Mouse (Mus musculus) kidney, postnatal 0 days (tissue): ENCODE measurements around the gene Prkaca. TPM values are rescaled to one million over a fixed set of nuclear protein-coding genes. Genes with fewer than 3 reads are reported as not detected.

Source experiments
- ATAC-seq: fragments of 200-750 bp; cut with Nextera tagmentation; replicated peaks from 2 replicates; pipeline ENCODE4 v1.8.0; 2017; ENCODE audit warnings: low read depth, moderate number of reproducible peaks, moderate TSS enrichment, moderate library complexity; ENCODE audit not compliant: low FRiP score
- DNase-seq: peaks from one replicate; pipeline ENCODE4 v3.0.0-alpha.2; 2016; ENCODE audit warnings: low spot score
- H3K27ac ChIP-seq: fragments of 300-500 bp; sonication (generic); 2 replicates; pipeline ENCODE4 v1.5.1; 2014; ENCODE audit warnings: mild to moderate bottlenecking
- H3K27me3 ChIP-seq: fragments of 300-500 bp; sonication (generic); 2 replicates; pipeline ENCODE4 v1.6.1; 2014; ENCODE audit warnings: low read length, mixed read lengths; ENCODE audit not compliant: insufficient read depth
- H3K36me3 ChIP-seq: fragments of 300-500 bp; sonication (generic); 2 replicates; pipeline ENCODE4 v1.6.1; 2014; ENCODE audit warnings: low read length, mixed read lengths; ENCODE audit not compliant: insufficient read depth
- H3K4me1 ChIP-seq: fragments of 300-500 bp; sonication (generic); replicated peaks from 2 replicates; pipeline ENCODE4 v1.6.1; 2014; ENCODE audit warnings: antibody characterized with exemption, low read length, mixed read lengths; ENCODE audit not compliant: insufficient read depth
- H3K4me2 ChIP-seq: fragments of 300-500 bp; sonication (generic); 2 replicates; pipeline ENCODE4 v1.6.1; 2014; ENCODE audit warnings: mild to moderate bottlenecking, low read length, moderate library complexity, mixed read lengths
- H3K4me3 ChIP-seq: fragments of 300-500 bp; sonication (generic); replicated peaks from 2 replicates; pipeline ENCODE4 v1.5.1; 2014; ENCODE audit warnings: low read depth, low read length
- H3K9ac ChIP-seq: fragments of 300-500 bp; sonication (generic); 2 replicates; pipeline ENCODE4 v1.6.1; 2014; ENCODE audit warnings: low read depth, low read length
- H3K9me3 ChIP-seq: fragments of 300-500 bp; sonication (generic); replicated peaks from 2 replicates; pipeline ENCODE4 v1.6.1; 2016; ENCODE audit warnings: low read length, inconsistent platforms, mixed read lengths
- CTCF ChIP-seq: IDR thresholded peaks from 2 replicates; pipeline ENCODE4 v1.5.1; 2016; ENCODE audit warnings: antibody characterized with exemption, low read depth, mild to moderate bottlenecking, moderate library complexity
- WGBS: fragments of 180-500 bp; shearing (Covaris S2); extraction: QIAGEN DNeasy Blood & Tissue Kit; methylation state at CpG from one replicate; pipeline ENCODE4 v1.1.7; 2014; 5-methylcytosine and 5-hydroxymethylcytosine counted together
- polyA plus RNA-seq: library from polyadenylated mRNA; unstranded; fragments of >200 nt; fragmentation: Nextera tagmentation; extraction: Ambion mirVana; gene quantifications from 2 replicates; pipeline ENCODE4 v1.2.1, GENCODE M21; 2015

Prkaca gene
- polyA plus RNA-seq, 1 experiment from 2014 or later, result 104 TPM

GRCm38 (mm10) chr8:83955106-83955957, 17.5 kb upstream of the Prkaca start, which contains the start of the genes Gm10644 and Asf1b:
Gm10644 (minus strand) TSS chr8:83955205.
Asf1b (plus strand) TSS chr8:83955507.
- WGBS, result under 1% methylated on average over 72 of the region's 75 CpGs
- Histone ChIP-seq H3K27me3 (no peaks in the 10 kb centered on the region), H3K27ac (peak within 1 kb of the TSS; percentile 54; the same call in 1 of the 2 replicates), H3K9ac (peak within 1 kb of the TSS; percentile 57), H3K9me3 (no peaks in the 10 kb centered on the region), H3K4me1 (peaks cover 6% of the 10 kb centered on the region; the same call in 1 of the 2 replicates), H3K4me3 (peak within 1 kb of the TSS; percentile 58), H3K36me3 (no peaks in the 10 kb centered on the region), H3K4me2 (peak within 1 kb of the TSS; percentile 90)
- ATAC-seq, result peak; percentile 100
- peak; percentile 100 for DNase-seq
- peak; percentile 97 for TF ChIP-seq CTCF

GRCm38 (mm10) chr8:83955958-83956218, 16.9 kb upstream of the Prkaca start:
- Histone ChIP-seq H3K4me3 (peak overlapping the region; percentile 58), H3K27ac (no peak overlapping the region), H3K4me1 (peaks cover 6% of the 10 kb centered on the region; the same call in 1 of the 2 replicates), H3K36me3 (no peaks in the 10 kb centered on the region), H3K9ac (peak overlapping the region; percentile 57), H3K27me3 (no peaks in the 10 kb centered on the region), H3K9me3 (no peaks in the 10 kb centered on the region), H3K4me2 (peak overlapping the region; percentile 90)
- no peak for DNase-seq
- under 1% methylated on average over 15 of the region's 15 CpGs for WGBS
- ATAC-seq, result peak; percentile 0; the same call in 1 of the 2 replicates
- no peak for TF ChIP-seq CTCF

GRCm38 (mm10) chr8:83956789-83957188, 16.0 kb upstream of the Prkaca start:
- Histone ChIP-seq H3K27ac (no peak overlapping the region), H3K9ac (0 out of 2 replicates have a peak overlapping the region, but pooled peaks have one; percentile 57), H3K4me1 (peaks cover 6% of the 10 kb centered on the region; the same call in 1 of the 2 replicates), H3K4me2 (peak overlapping the region; percentile 90; the same call in 1 of the 2 replicates), H3K27me3 (no peaks in the 10 kb centered on the region), H3K4me3 (no peak overlapping the region), H3K9me3 (no peaks in the 10 kb centered on the region), H3K36me3 (no peaks in the 10 kb centered on the region)
- 26% methylated on average over 1 of the region's 1 CpGs for WGBS
- DNase-seq, result peak; percentile 58
- TF ChIP-seq CTCF, result peak; percentile 50
- no peak for ATAC-seq

- DNase-seq (no peak), ATAC-seq (no peak)
- Histone ChIP-seq H3K4me2 (no peak overlapping the region), H3K4me3 (no peak overlapping the region), H3K27ac (no peak overlapping the region), H3K4me1 (no peaks in the 10 kb centered on the region), H3K9me3 (no peaks in the 10 kb centered on the region), H3K27me3 (no peaks in the 10 kb centered on the region), H3K9ac (no peak overlapping the region), H3K36me3 (peaks cover 4% of the 10 kb centered on the region; the same call in 1 of the 2 replicates)
- 89% methylated on average over 5 of the region's 5 CpGs for WGBS
- TF ChIP-seq CTCF, result no peak
Observed at GRCm38 (mm10) chr8:83964015-83964765, 8.6 kb upstream of the Prkaca start.

GRCm38 (mm10) chr8:83967701-83968100, 5.1 kb upstream of the Prkaca start:
- WGBS, result 95% methylated on average over 7 of the region's 7 CpGs
- no peak overlapping the region for H3K4me2 ChIP-seq
- no peaks in the 10 kb centered on the region for H3K27me3 ChIP-seq
- DNase-seq (no peak), ATAC-seq (no peak)
- H3K4me3 ChIP-seq, result no peak overlapping the region
- H3K9ac ChIP-seq, result no peak overlapping the region
- H3K4me1 ChIP-seq, result no peaks in the 10 kb centered on the region
- H3K36me3 ChIP-seq, result peaks cover 4% of the 10 kb centered on the region; the same call in 1 of the 2 replicates
- H3K27ac ChIP-seq, result no peak overlapping the region
- H3K9me3 ChIP-seq, result no peaks in the 10 kb centered on the region
- no peak for TF ChIP-seq CTCF

- no peak for ATAC-seq
- no peak overlapping the region for H3K4me2 ChIP-seq
- no peak overlapping the region for H3K4me3 ChIP-seq
- no peaks in the 10 kb centered on the region for H3K27me3 ChIP-seq
- H3K9ac ChIP-seq, result no peak overlapping the region
- H3K9me3 ChIP-seq, result no peaks in the 10 kb centered on the region
- 83% methylated on average over 4 of the region's 4 CpGs for WGBS
- no peak for DNase-seq
- H3K4me1 ChIP-seq, result no peaks in the 10 kb centered on the region; the same call in 1 of the 2 replicates
- H3K36me3 ChIP-seq, result peaks cover 4% of the 10 kb centered on the region; the same call in 1 of the 2 replicates
- TF ChIP-seq CTCF, result no peak
- H3K27ac ChIP-seq, result no peak overlapping the region
Observed at GRCm38 (mm10) chr8:83971121-83971520, 1.7 kb upstream of the Prkaca start.
